ENCODE assay signal across 10 mouse cellular contexts in genomic region chr17:47903846-47904680, GRCm38 (mm10). TPM values are rescaled to one million over a fixed set of nuclear protein-coding genes. Genes with fewer than 3 reads are reported as not detected.
DNase-seq lines count a peak whose midpoint lies in the region; ATAC-seq and TF ChIP-seq lines count a peak whose summit lies in the region.
"Had no signal": no experiment of that assay in that cellular context is flagged by ENCODE, and none has a peak within 500 bp of the region (broad histone marks: within the 10 kb centered on the region; RNA-seq: fewer than 3 reads in every experiment).

No protein-coding gene starts in this region.

- H3K27me3 ChIP-seq in ES-Bruce4 (ENCODE audit: control insufficient read depth, insufficient read depth, low read length, poor library complexity, severe bottlenecking) = no peaks in the 10 kb centered on the region
- peaks cover 9% of the 10 kb centered on the region; the same call in 1 of the 2 replicates for H3K27me3 ChIP-seq in forebrain, embryonic 14.5 days (replicated peaks; ENCODE audit: control insufficient read depth, insufficient read depth, low read length)
- H3K27me3 ChIP-seq in limb, embryonic 14.5 days (ENCODE audit: control insufficient read depth, insufficient read depth, low read length) = no peaks in the 10 kb centered on the region
- no peaks in the 10 kb centered on the region for H3K27me3 ChIP-seq in liver, embryonic 11.5 days (replicated peaks; ENCODE audit: control insufficient read depth, insufficient read depth, low read length)

- peaks cover 12% of the 10 kb centered on the region for H3K4me1 ChIP-seq in ES-Bruce4 (ENCODE audit: control insufficient read depth, insufficient read depth, low read length)
- H3K4me1 ChIP-seq in forebrain, embryonic 14.5 days (ENCODE audit: control insufficient read depth, insufficient read depth, low read length) = peaks cover 23% of the 10 kb centered on the region
- peaks cover 42% of the 10 kb centered on the region for H3K4me1 ChIP-seq in limb, embryonic 14.5 days (ENCODE audit: control insufficient read depth, insufficient read depth, low read length)
- H3K4me1 ChIP-seq in liver, embryonic 11.5 days (replicated peaks; ENCODE audit: control insufficient read depth, insufficient read depth, low read length) = peaks cover 33% of the 10 kb centered on the region

- H3K9ac ChIP-seq in ES-Bruce4 (ENCODE audit: low read depth, poor library complexity, severe bottlenecking) = no peak overlapping the region
- no peak overlapping the region for H3K9ac ChIP-seq in forebrain, embryonic 14.5 days (ENCODE audit: low read length)
- H3K9ac ChIP-seq in limb, embryonic 14.5 days (ENCODE audit: low read depth, low read length, severe bottlenecking) = peak overlapping the region; percentile 6; the same call in 1 of the 2 replicates
- H3K9ac ChIP-seq in liver, embryonic 11.5 days (ENCODE audit: low read depth, low read length) = no peak overlapping the region

- WGBS in forebrain, embryonic 14.5 days = 28% methylated on average over 35 of the region's 35 CpGs
- WGBS in limb, embryonic 14.5 days = 20% methylated on average over 32 of the region's 35 CpGs
- 56% methylated on average over 35 of the region's 35 CpGs for WGBS in liver, embryonic 11.5 days

- H3K36me3 ChIP-seq in ES-Bruce4 (ENCODE audit: control insufficient read depth, insufficient read depth, low read length, poor library complexity, severe bottlenecking) = peaks cover 17% of the 10 kb centered on the region
- H3K36me3 ChIP-seq in forebrain, embryonic 14.5 days (ENCODE audit: control insufficient read depth, insufficient read depth, low read length) = peaks cover 24% of the 10 kb centered on the region
- peaks cover 52% of the 10 kb centered on the region for H3K36me3 ChIP-seq in limb, embryonic 14.5 days (ENCODE audit: control insufficient read depth, insufficient read depth, low read length)
- peaks cover 10% of the 10 kb centered on the region; the same call in 1 of the 2 replicates for H3K36me3 ChIP-seq in liver, embryonic 11.5 days (ENCODE audit: control insufficient read depth, insufficient read depth, low read length)

- peaks cover 6% of the 10 kb centered on the region for H3K9me3 ChIP-seq in ES-Bruce4 (replicated peaks; ENCODE audit: control insufficient read depth, insufficient read depth, low read length, poor library complexity, severe bottlenecking)
- no peaks in the 10 kb centered on the region for H3K9me3 ChIP-seq in forebrain, embryonic 14.5 days (replicated peaks; ENCODE audit: control insufficient read depth, low read length)
- H3K9me3 ChIP-seq in limb, embryonic 14.5 days (ENCODE audit: control insufficient read depth, low read length) = no peaks in the 10 kb centered on the region
- H3K9me3 ChIP-seq in liver, embryonic 11.5 days (ENCODE audit: control insufficient read depth, low read length) = no peaks in the 10 kb centered on the region

- peak; percentile 18 for TF ChIP-seq CTCF in ES-Bruce4 (IDR thresholded peaks at IDR 0.05; ENCODE audit: low read depth, low read length)

- peak overlapping the region; percentile 51 for H3K4me3 ChIP-seq in ES-Bruce4 (ENCODE audit: low read depth, low read length)
- no peak overlapping the region for H3K4me3 ChIP-seq in forebrain, embryonic 14.5 days (ENCODE audit: low read depth, low read length)
- no peak overlapping the region for H3K4me3 ChIP-seq in limb, embryonic 14.5 days (replicated peaks; ENCODE audit: low read length)
- no peak overlapping the region for H3K4me3 ChIP-seq in liver, embryonic 11.5 days (ENCODE audit: low read depth, low read length)
- H3K4me3 ChIP-seq: erythroblast, embryonic 14.5 days had no signal

- no peak for TF ChIP-seq EP300 in ES-Bruce4 (IDR thresholded peaks at IDR 0.05; ENCODE audit: insufficient read depth, low read depth, low read length)

- H3K27ac ChIP-seq in ES-Bruce4 (ENCODE audit: insufficient read depth, low read length) = 0 out of 2 replicates have a peak overlapping the region, but pooled peaks have one; percentile 23
- no peak overlapping the region for H3K27ac ChIP-seq in forebrain, embryonic 14.5 days (ENCODE audit: low read depth, low read length)
- H3K27ac ChIP-seq in limb, embryonic 14.5 days (replicated peaks; ENCODE audit: low read depth, low read length) = no peak overlapping the region
- H3K27ac ChIP-seq in liver, embryonic 11.5 days (ENCODE audit: low read depth, low read length) = no peak overlapping the region

- no peak for TF ChIP-seq POLR2A in ES-Bruce4 (IDR thresholded peaks at IDR 0.05; ENCODE audit: insufficient read depth, low read length)
- no peak for TF ChIP-seq POLR2A in limb, embryonic 14.5 days (IDR thresholded peaks at IDR 0.05; ENCODE audit: borderline replicate concordance, extremely low read depth, insufficient read depth, insufficient read length)

- peak; percentile 51 for DNase-seq in embryo, embryonic 10.5 days (ENCODE audit: low spot score)
- no peak for DNase-seq in embryo, embryonic 9.5 days (ENCODE audit: extremely low spot score)
- no peak for DNase-seq in forebrain, embryonic 14.5 days (ENCODE audit: low spot score)
- DNase-seq in limb, embryonic 14.5 days (ENCODE audit: low spot score) = no peak
- no peak for DNase-seq in yolk sac, embryonic 10.5 days (ENCODE audit: low spot score)
- DNase-seq in liver, embryonic 11.5 days (ENCODE audit: low spot score) = no peak
- DNase-seq in spleen, postnatal 14 days (ENCODE audit: low spot score in 2 of 2) = no peak
- DNase-seq: lung, adult 2 months had no signal

- ATAC-seq in forebrain, embryonic 14.5 days = no peak
- ATAC-seq in limb, embryonic 14.5 days (ENCODE audit: low FRiP score, low read depth) = no peak
- no peak for ATAC-seq in liver, embryonic 11.5 days (replicated peaks; ENCODE audit: low FRiP score)

- peak overlapping the region; percentile 18; the same call in 1 of the 2 replicates for H3K4me2 ChIP-seq in forebrain, embryonic 14.5 days (ENCODE audit: low read length)
- H3K4me2 ChIP-seq in limb, embryonic 14.5 days (replicated peaks; ENCODE audit: low read depth, low read length, severe bottlenecking) = 0 out of 2 replicates have a peak overlapping the region, but pooled peaks have one; percentile 10
- no peak overlapping the region for H3K4me2 ChIP-seq in liver, embryonic 11.5 days

RNA-seq across cellular contexts. Expression of gene Foxp4, which starts 20.4 kb away (rescaled TPM):
- polyA plus RNA-seq in ES-Bruce4 (2011; ENCODE audit: insufficient read depth, insufficient read length, low read depth, missing spikeins) = 44.2 and 52.3 TPM in 2 replicates
- polyA plus RNA-seq in forebrain, embryonic 14.5 days (2014; fragmentation: Nextera tagmentation; extraction: Ambion mirVana) = 20.3 and 29.9 TPM in 2 replicates
- 104 and 165 TPM in 2 replicates for polyA plus RNA-seq in limb, embryonic 14.5 days (2012; rRNA removed)
- 38.6 and 46.0 TPM in 2 replicates for polyA plus RNA-seq in limb, embryonic 14.5 days (2014; fragmentation: Nextera tagmentation; extraction: Ambion mirVana)
- 21.3 and 21.6 TPM in 2 replicates for polyA plus RNA-seq in liver, embryonic 11.5 days (2014; fragmentation: Nextera tagmentation; extraction: Ambion mirVana)
